Mouse (Mus musculus) liver, embryonic 14.5 days (tissue): ENCODE data around the gene Xlr4a. TPM values are rescaled to one million over a fixed set of nuclear protein-coding genes. Genes with fewer than 3 reads are reported as not detected.
"Not testable (repeated sequence)": the region's sequence is repeated elsewhere in the genome, so short reads cannot be mapped to it uniquely, and the experiment has no call there.

Experiments
- ATAC-seq: fragments of 200-750 bp; cut with Nextera tagmentation; 2 replicates; pipeline ENCODE4 v1.8.0; 2017; ENCODE audit warnings: moderate number of reproducible peaks, mild to moderate bottlenecking, moderate library complexity; ENCODE audit not compliant: insufficient read depth
- DNase-seq, 3 experiments: peaks; one replicate each; pipeline ENCODE4 v3.0.0-alpha.2; 2012 to 2013; ENCODE audit warnings: low read depth in 3 of 3, low spot score in 3 of 3
- H3K27ac ChIP-seq: fragments of 300-500 bp; sonication (generic); 2 replicates; pipeline ENCODE4 v1.5.1; 2014; ENCODE audit warnings: moderate library complexity, mild to moderate bottlenecking, control low read depth, inconsistent platforms
- H3K27me3 ChIP-seq: fragments of 300-500 bp; sonication (generic); 2 replicates; pipeline ENCODE4 v1.6.1; 2014; ENCODE audit warnings: mild to moderate bottlenecking, low read length, moderate library complexity; ENCODE audit not compliant: control insufficient read depth, insufficient read depth
- H3K36me3 ChIP-seq: fragments of 300-500 bp; sonication (generic); replicated peaks from 2 replicates; pipeline ENCODE4 v1.6.1; 2014; ENCODE audit warnings: low read depth; ENCODE audit not compliant: control insufficient read depth, insufficient read depth
- H3K4me1 ChIP-seq, 2 experiments: fragments of 200-500 bp in 1 of 2; fragments of 300-500 bp in 1 of 2; sonication (generic) in 1 of 2; replicated peaks; 2 replicates each; pipeline ENCODE4 v1.6.1; 2012 to 2014; ENCODE audit warnings: antibody characterized with exemption in 1 of 2, inconsistent platforms in 1 of 2, low read length in 1 of 2; ENCODE audit not compliant: control insufficient read depth in 2 of 2, insufficient read depth in 2 of 2
- H3K4me2 ChIP-seq: fragments of 300-500 bp; sonication (generic); 2 replicates; pipeline ENCODE4 v1.6.1; 2014; ENCODE audit warnings: low read depth, mild to moderate bottlenecking, control low read depth, moderate library complexity
- H3K4me3 ChIP-seq, 2 experiments: fragments of 200-500 bp in 1 of 2; fragments of 300-500 bp in 1 of 2; sonication (generic) in 1 of 2; 2 replicates each; pipeline ENCODE4 v1.5.1; 2012 to 2014; ENCODE audit warnings: low read depth in 2 of 2, low read length in 2 of 2, mild to moderate bottlenecking in 2 of 2, control low read depth in 1 of 2, inconsistent platforms in 1 of 2, moderate library complexity in 1 of 2; ENCODE audit not compliant: insufficient read depth in 1 of 2
- H3K9ac ChIP-seq: fragments of 300-500 bp; sonication (generic); replicated peaks from 2 replicates; pipeline ENCODE4 v1.6.1; 2014; ENCODE audit warnings: mild to moderate bottlenecking, control low read depth, moderate library complexity
- H3K9me3 ChIP-seq: fragments of 300-500 bp; sonication (generic); 2 replicates; pipeline ENCODE4 v1.6.1; 2016; ENCODE audit warnings: low read length, mixed read lengths; ENCODE audit not compliant: control insufficient read depth
- WGBS: fragments of 180-500 bp; shearing (Covaris S2); extraction: QIAGEN DNeasy Blood & Tissue Kit; methylation state at CpG from one replicate; pipeline ENCODE4 v1.1.7; 2014; ENCODE audit not compliant: insufficient replicate concordance; 5-methylcytosine and 5-hydroxymethylcytosine counted together
- polyA plus RNA-seq, 2 experiments: library from polyadenylated mRNA; depleted of rRNA in 1 of 2; stranded (reverse) in 1 of 2; unstranded in 1 of 2; fragments of >200 nt; fragmentation: Nextera tagmentation in 1 of 2; extraction: Ambion mirVana in 1 of 2; gene quantifications; 2 replicates each; pipeline versions ENCODE4 v1.2.1 to v1.2.3; 2012 to 2014

Xlr4a gene
- 0.23 and 1.0 TPM in 2 replicates for polyA plus RNA-seq (2012; rRNA removed)
- 1.1 TPM in 2 replicates for polyA plus RNA-seq (2014; fragmentation: Nextera tagmentation; extraction: Ambion mirVana)

- H3K9me3 ChIP-seq, ATAC-seq, H3K4me2 ChIP-seq, H3K4me1 ChIP-seq, H3K9ac ChIP-seq, H3K36me3 ChIP-seq, H3K27me3 ChIP-seq, H3K4me3 ChIP-seq, H3K27ac ChIP-seq, DNase-seq: not testable (repeated sequence)
- 50% methylated on average over 17 of the region's 19 CpGs for WGBS
Measured at GRCm38 (mm10) chrX:73082267-73083055, at the start of gene Xlr4a. Gene Xlr4a, minus strand, starts transcription at chrX:73082478.

DNA sequence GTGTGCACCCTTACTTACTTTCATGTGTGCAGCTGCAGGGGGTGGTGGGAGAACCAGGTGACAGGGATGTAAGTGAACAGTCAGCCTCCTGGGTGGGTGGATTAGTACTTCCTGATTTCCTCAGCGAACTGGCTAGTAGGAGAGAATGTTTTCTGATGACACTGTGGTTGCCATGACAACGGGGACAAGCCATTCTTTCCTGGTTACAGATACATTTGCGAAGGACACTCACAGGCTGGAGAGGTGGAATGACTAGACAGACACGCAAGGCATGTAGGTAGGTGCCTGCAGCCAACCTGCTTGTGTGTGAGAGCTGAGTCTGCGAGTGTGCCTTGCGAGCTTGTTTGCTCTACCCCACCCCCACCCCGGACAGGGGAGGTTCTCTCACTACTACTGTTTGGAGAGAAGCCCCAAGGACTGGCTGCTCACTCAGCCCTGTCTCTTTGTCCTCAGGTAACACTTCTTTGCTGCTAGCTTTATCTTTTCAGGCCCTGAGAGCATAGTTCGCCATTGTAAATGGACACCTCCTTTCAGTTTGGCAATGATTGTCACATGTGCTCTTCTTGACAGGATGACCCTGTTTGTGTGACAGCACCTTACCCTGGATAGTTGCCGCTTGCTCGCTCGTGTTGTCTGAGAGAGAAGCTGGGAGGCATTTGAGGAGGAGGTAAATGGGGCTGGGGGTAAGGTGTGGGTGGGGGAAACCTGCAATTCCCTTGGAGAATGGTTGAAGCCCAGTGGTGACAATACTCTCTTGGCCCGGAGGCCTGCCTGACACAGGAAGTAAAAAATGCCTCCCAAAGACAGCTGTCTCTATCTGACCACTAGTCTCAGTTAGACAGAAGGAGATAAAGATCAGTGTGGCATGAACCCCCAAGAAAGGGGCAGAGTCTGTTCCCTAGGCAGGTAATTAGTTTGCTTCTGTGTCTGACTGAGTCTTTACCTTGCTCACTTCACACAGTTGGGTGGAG, 40.9 kb upstream of the Xlr4a start:
- H3K36me3 ChIP-seq, H3K9me3 ChIP-seq, H3K4me3 ChIP-seq, H3K27ac ChIP-seq, DNase-seq, ATAC-seq, H3K9ac ChIP-seq, H3K4me2 ChIP-seq, H3K27me3 ChIP-seq, H3K4me1 ChIP-seq: not testable (repeated sequence)
- WGBS = no CpG with 5 or more reads among the region's 12 CpGs

DNA sequence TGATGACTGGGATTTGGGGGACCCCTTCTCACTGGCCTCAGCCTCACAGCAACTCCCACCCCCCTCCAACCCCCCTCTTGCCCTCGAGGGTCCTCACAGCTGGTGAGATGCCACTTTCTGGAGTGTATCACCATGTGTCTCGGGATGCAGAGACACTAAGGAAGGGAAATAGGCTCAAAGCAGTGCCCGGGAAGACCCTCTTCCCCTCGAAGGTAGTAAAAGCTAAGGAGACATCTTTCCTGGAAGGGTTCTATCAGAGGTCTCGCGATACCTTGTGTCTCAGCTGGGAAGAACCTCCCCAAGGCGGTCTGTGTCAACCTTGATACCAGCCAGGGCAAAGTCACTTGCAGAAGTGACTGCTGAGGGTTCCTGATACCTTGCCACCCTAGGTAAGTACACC, 34.5 kb upstream of the Xlr4a start, which contains the start of gene Gm14685:
TSS of gene Gm14685 (plus strand) at position 301 of the 400 bp plus-strand sequence.
- H3K27me3 ChIP-seq, ATAC-seq, DNase-seq, H3K4me1 ChIP-seq, H3K9ac ChIP-seq, H3K9me3 ChIP-seq, H3K4me3 ChIP-seq, H3K36me3 ChIP-seq, H3K4me2 ChIP-seq, H3K27ac ChIP-seq: not testable (repeated sequence)
- whole genome bisulfite sequencing = no CpG with 5 or more reads among the region's 7 CpGs

- H3K9me3 ChIP-seq, H3K27ac ChIP-seq, H3K27me3 ChIP-seq, DNase-seq, H3K9ac ChIP-seq, ATAC-seq, H3K4me2 ChIP-seq, H3K4me1 ChIP-seq, H3K36me3 ChIP-seq, H3K4me3 ChIP-seq: not testable (repeated sequence)
- WGBS = 58% methylated on average over 13 of the region's 13 CpGs
Measured at GRCm38 (mm10) chrX:73096941-73097508, 14.7 kb upstream of the Xlr4a start, which contains the start of gene Xlr3a. Gene Xlr3a, minus strand, starts transcription at chrX:73097095.

GRCm38 (mm10) chrX:73066765-73067312, 15.4 kb downstream of the Xlr4a start:
- not testable (repeated sequence) for H3K4me3 ChIP-seq

More at GRCm38 (mm10) chrX:73066765-73067312, 15.4 kb downstream of the Xlr4a start:
- H3K9me3 ChIP-seq, H3K4me1 ChIP-seq, H3K4me2 ChIP-seq, ATAC-seq, DNase-seq, H3K27ac ChIP-seq, H3K36me3 ChIP-seq, H3K9ac ChIP-seq, H3K27me3 ChIP-seq: not testable (repeated sequence)
- 55% methylated on average over 2 of the region's 5 CpGs for WGBS
